10 mouse cellular contexts compared by ENCODE assay signal in the genomic region with DNA sequence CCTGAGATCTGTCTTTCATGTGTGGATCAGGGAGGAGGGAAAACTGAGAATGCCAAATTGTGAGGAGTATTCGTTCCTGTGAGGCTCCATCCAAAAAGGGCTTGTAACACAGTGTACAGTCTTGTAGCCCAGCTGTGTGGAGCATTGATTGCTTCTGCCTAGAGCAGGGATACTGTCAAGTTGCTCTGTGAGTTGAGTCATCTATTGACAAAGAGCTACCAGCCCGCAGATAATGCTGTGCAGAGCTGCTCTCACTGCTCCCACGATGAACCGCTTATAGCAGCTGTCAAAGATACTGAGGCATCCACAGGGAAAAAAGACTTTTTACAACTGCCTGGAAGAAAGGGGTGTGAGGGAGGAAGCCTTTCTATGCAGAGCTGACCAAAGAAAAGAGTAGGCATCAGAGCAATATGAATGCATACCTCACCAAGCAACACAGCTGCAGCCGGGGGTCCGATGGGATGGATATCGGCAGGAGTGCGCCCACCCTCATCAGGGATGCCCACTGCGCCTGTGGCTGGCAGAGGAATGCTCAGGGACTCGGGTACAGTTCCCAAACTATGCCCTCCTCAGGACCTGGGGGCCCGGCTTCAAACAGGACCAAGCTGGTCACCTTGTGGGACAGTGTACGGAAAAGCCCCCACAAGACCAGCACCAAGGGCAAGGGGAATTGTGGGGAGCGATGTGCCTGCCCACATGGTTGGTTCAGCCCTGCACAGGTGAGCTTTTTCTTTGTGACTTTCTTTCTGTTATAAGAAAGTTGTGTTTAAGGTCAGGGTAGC.
DNase-seq lines count a peak whose midpoint lies in the region; ATAC-seq lines count a peak whose summit lies in the region.
"Had no signal": no experiment of that assay in that cellular context is flagged by ENCODE, and none has a peak within 500 bp of the region (broad histone marks: within the 10 kb centered on the region; RNA-seq: fewer than 3 reads in every experiment).

No protein-coding gene starts in this region.

- no peak for ATAC-seq in kidney, embryonic 15.5 days (replicated peaks; ENCODE audit: low FRiP score)

- no peaks in the 10 kb centered on the region for H3K9me3 ChIP-seq in limb, embryonic 10.5 days (replicated peaks)
- no peaks in the 10 kb centered on the region for H3K9me3 ChIP-seq in kidney, embryonic 15.5 days (replicated peaks)
- H3K9me3 ChIP-seq: heart, embryonic 13.5 days; liver, embryonic 13.5 days had no signal

- peak; percentile 0 for DNase-seq in cerebellum, adult 11 months
- no peak for DNase-seq in cerebellum, adult 18-20 months
- peak; percentile 80 to 92 for DNase-seq in adrenal gland, adult (ENCODE audit: inconsistent age in 2 of 2, low spot score in 1 of 2)
- peak; percentile 63 to 72 for DNase-seq in frontal cortex, postnatal 36 days (ENCODE audit: low spot score in 2 of 2)
- peak; percentile 21 to 22 for DNase-seq in left cerebral cortex, postnatal 10 days (ENCODE audit: extremely low spot score in 1 of 2, low spot score in 2 of 2)
- DNase-seq in limb, embryonic 10.5 days (ENCODE audit: low spot score) = no peak
- no peak for DNase-seq in T-cell, adult 2 months (ENCODE audit: low spot score)
- DNase-seq: liver, embryonic 13.5 days had no signal

- no peak overlapping the region for H3K4me2 ChIP-seq in kidney, embryonic 15.5 days
- H3K4me2 ChIP-seq: heart, embryonic 13.5 days; liver, embryonic 13.5 days had no signal

- H3K36me3 ChIP-seq in limb, embryonic 10.5 days = no peaks in the 10 kb centered on the region
- H3K36me3 ChIP-seq in kidney, embryonic 15.5 days = no peaks in the 10 kb centered on the region
- H3K36me3 ChIP-seq: heart, embryonic 13.5 days; liver, embryonic 13.5 days had no signal

- WGBS in limb, embryonic 10.5 days = 85% methylated on average over 13 of the region's 13 CpGs
- 78% methylated on average over 13 of the region's 13 CpGs for WGBS in kidney, embryonic 15.5 days

- no peak overlapping the region for H3K4me3 ChIP-seq in limb, embryonic 10.5 days
- no peak overlapping the region for H3K4me3 ChIP-seq in kidney, embryonic 15.5 days (replicated peaks)
- H3K4me3 ChIP-seq: heart, embryonic 13.5 days; liver, embryonic 13.5 days had no signal

- H3K4me1 ChIP-seq in limb, embryonic 10.5 days = no peaks in the 10 kb centered on the region
- H3K4me1 ChIP-seq in kidney, embryonic 15.5 days = no peaks in the 10 kb centered on the region
- H3K4me1 ChIP-seq: heart, embryonic 13.5 days; liver, embryonic 13.5 days had no signal

- intact Hi-C loops in left cerebral cortex, postnatal 10 days (cut with DNase I) = no loop called here

- H3K27ac ChIP-seq in limb, embryonic 10.5 days = no peak overlapping the region
- no peak overlapping the region for H3K27ac ChIP-seq in kidney, embryonic 15.5 days
- H3K27ac ChIP-seq: heart, embryonic 13.5 days; liver, embryonic 13.5 days had no signal

- no peak overlapping the region for H3K9ac ChIP-seq in kidney, embryonic 15.5 days
- H3K9ac ChIP-seq: heart, embryonic 13.5 days; liver, embryonic 13.5 days had no signal

- no peaks in the 10 kb centered on the region for H3K27me3 ChIP-seq in limb, embryonic 10.5 days (ENCODE audit: low read depth, poor library complexity, severe bottlenecking)
- H3K27me3 ChIP-seq in kidney, embryonic 15.5 days = no peaks in the 10 kb centered on the region
- H3K27me3 ChIP-seq: heart, embryonic 13.5 days; liver, embryonic 13.5 days had no signal

Comparison
In these comparisons a context has a peak if more than half of its experiments do, and no peak if none do; other contexts are left out.
1. DNase-seq: peak in cerebellum, adult 11 months (single experiment), adrenal gland, adult (2 of 2), frontal cortex, postnatal 36 days (2 of 2) and left cerebral cortex, postnatal 10 days (2 of 2); none in cerebellum, adult 18-20 months (0 of 2), limb, embryonic 10.5 days (single experiment) and T-cell, adult 2 months (single experiment).